9 mouse cellular contexts compared by ENCODE assay signal in the genomic region with DNA sequence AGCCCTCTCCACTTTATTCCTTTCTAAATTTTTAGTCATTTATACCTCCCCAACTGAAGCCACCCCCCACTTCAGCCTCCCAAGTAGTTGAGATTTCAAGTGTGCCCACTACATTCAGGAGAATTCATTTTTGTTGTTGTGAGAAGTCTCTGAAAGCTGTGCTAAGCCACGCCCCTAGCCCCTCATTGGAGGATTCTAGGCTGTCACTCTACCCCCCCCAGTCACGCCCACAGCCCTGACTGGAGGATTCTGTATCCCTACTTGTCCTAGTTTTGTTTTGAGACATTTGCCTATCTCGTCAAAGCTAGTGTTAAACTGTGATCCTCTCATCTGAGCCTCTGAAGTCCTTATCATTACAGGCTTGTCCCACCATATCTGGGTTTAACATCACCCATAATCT. TPM values are rescaled to one million over a fixed set of nuclear protein-coding genes. Genes with fewer than 3 reads are reported as not detected.
A peak's percentile ranks its signal among the peaks of the same experiment; 100 is the strongest.
DNase-seq lines count a peak whose midpoint lies in the region; TF ChIP-seq lines count a peak whose summit lies in the region.
"Had no signal": no experiment of that assay in that cellular context is flagged by ENCODE, and none has a peak within 500 bp of the region (broad histone marks: within the 10 kb centered on the region; RNA-seq: fewer than 3 reads in every experiment).

No protein-coding gene starts in this region.

- H3K4me3 ChIP-seq in heart, adult 2 months, result peak overlapping the region; percentile 53
- no peak overlapping the region for H3K4me3 ChIP-seq in myocyte
- H3K4me3 ChIP-seq in thymus, adult 2 months (ENCODE audit: control insufficient read depth, insufficient read depth, low read length), result no peak overlapping the region
- H3K4me3 ChIP-seq: hindbrain, embryonic 15.5 days had no signal

- H3K4me1 ChIP-seq in heart, adult 2 months (ENCODE audit: control insufficient read depth, insufficient read depth, low read length), result peaks cover 6% of the 10 kb centered on the region
- H3K4me1 ChIP-seq in thymus, adult 2 months (replicated peaks; ENCODE audit: control insufficient read depth, insufficient read depth, low read length), result peaks cover 13% of the 10 kb centered on the region

- intact Hi-C loops in heart, adult 2 months (cut with DNase I), result no loop called here
- intact Hi-C loops in heart, postnatal 10 days (cut with DNase I), result no loop called here
- intact Hi-C loops in left cerebral cortex, postnatal 25 days (cut with DNase I), result no loop called here

- no peak overlapping the region for H3ac ChIP-seq in myocyte (ENCODE audit: control insufficient read depth, insufficient read length)

- WGBS in heart, adult 2 months, result 17% methylated on average over 3 of the region's 3 CpGs
- WGBS in thymus, adult 2 months, result 65% methylated on average over 3 of the region's 3 CpGs

- no peaks in the 10 kb centered on the region for H3K27me3 ChIP-seq in heart, adult 2 months (ENCODE audit: control insufficient read depth, insufficient read depth, low read length)
- H3K27me3 ChIP-seq in myocyte (ENCODE audit: control insufficient read depth, insufficient read depth, insufficient read length), result no peaks in the 10 kb centered on the region
- no peaks in the 10 kb centered on the region for H3K27me3 ChIP-seq in thymus, adult 2 months (ENCODE audit: control insufficient read depth, insufficient read depth, low read length)
- H3K27me3 ChIP-seq: hindbrain, embryonic 15.5 days had no signal

- peak overlapping the region; percentile 12; the same call in 1 of the 2 replicates for H3K27ac ChIP-seq in heart, adult 2 months
- no peak overlapping the region for H3K27ac ChIP-seq in thymus, adult 2 months (ENCODE audit: control insufficient read depth, insufficient read depth, low read length)
- H3K27ac ChIP-seq: hindbrain, embryonic 15.5 days had no signal

- no peak overlapping the region for H3K9ac ChIP-seq in heart, adult 2 months (ENCODE audit: low read depth, low read length)
- H3K9ac ChIP-seq: hindbrain, embryonic 15.5 days had no signal

- TF ChIP-seq POLR2A in heart, adult 2 months (IDR thresholded peaks at IDR 0.05; ENCODE audit: insufficient read depth, low read depth, low read length), result no peak
- no peak for TF ChIP-seq POLR2A in myocyte (IDR thresholded peaks at IDR 0.05; ENCODE audit: insufficient read length, low read depth)
- TF ChIP-seq POLR2A in thymus, adult 2 months (IDR thresholded peaks at IDR 0.05; ENCODE audit: control insufficient read depth, extremely low read depth, insufficient read depth, low read length, poor library complexity), result no peak

- TF ChIP-seq EP300 in heart, adult 2 months (IDR thresholded peaks at IDR 0.05; ENCODE audit: insufficient read depth, low read depth, low read length), result no peak

- H3K4me2 ChIP-seq in myocyte (ENCODE audit: low read depth), result peak overlapping the region; percentile 48
- H3K4me2 ChIP-seq: hindbrain, embryonic 15.5 days had no signal

- no peaks in the 10 kb centered on the region; the same call in 1 of the 2 replicates for H3K79me2 ChIP-seq in heart, adult 2 months (replicated peaks; ENCODE audit: control insufficient read depth, insufficient read depth, low read length)
- peaks cover 10% of the 10 kb centered on the region for H3K79me2 ChIP-seq in myocyte (ENCODE audit: control insufficient read depth, insufficient read depth)

- H3K36me3 ChIP-seq in heart, adult 2 months (ENCODE audit: control insufficient read depth, insufficient read depth, low read length), result no peaks in the 10 kb centered on the region
- H3K36me3 ChIP-seq in myocyte (ENCODE audit: control insufficient read depth, insufficient read depth), result no peaks in the 10 kb centered on the region
- no peaks in the 10 kb centered on the region for H3K36me3 ChIP-seq in thymus, adult 2 months (ENCODE audit: control insufficient read depth, insufficient read depth, low read length)
- H3K36me3 ChIP-seq: hindbrain, embryonic 15.5 days had no signal

- peak; percentile 13 to 18 for DNase-seq in heart, adult 2 months
- no peak for DNase-seq in heart, postnatal 10 days
- peak; percentile 70 for DNase-seq in ES-CJ7 (ENCODE audit: low read depth, low spot score)
- DNase-seq in cerebellum, postnatal 36 days, result peak; percentile 2 to 9
- DNase-seq in kidney, postnatal 4 days, result peak; percentile 77 to 84
- DNase-seq in thymus, adult 2 months, result no peak
- no peak for DNase-seq in left cerebral cortex, postnatal 25 days (ENCODE audit: low spot score in 2 of 2)

- no peak for TF ChIP-seq CTCF in heart, adult 2 months (IDR thresholded peaks at IDR 0.05)
- no peak for TF ChIP-seq CTCF in thymus, adult 2 months (IDR thresholded peaks at IDR 0.05; ENCODE audit: borderline replicate concordance, control insufficient read depth, extremely low read depth, insufficient read depth, low read length, poor library complexity)

TF ChIP-seq in myocyte, 11 proteins besides CTCF, POLR2A, EP300 and RAD21:
- no peak for TF ChIP-seq TCF12 (IDR thresholded peaks at IDR 0.05; ENCODE audit: insufficient read depth, poor library complexity, severe bottlenecking)
- TF ChIP-seq TCF3 (IDR thresholded peaks at IDR 0.05; ENCODE audit: insufficient read length, low read depth), result no peak
- no peak for TF ChIP-seq SRF (IDR thresholded peaks at IDR 0.05; ENCODE audit: control insufficient read depth, insufficient read length, low read depth)
- TF ChIP-seq E2F4 (IDR thresholded peaks at IDR 0.05; ENCODE audit: insufficient read depth), result no peak
- TF ChIP-seq CEBPB (IDR thresholded peaks at IDR 0.05; ENCODE audit: insufficient read depth, poor library complexity, severe bottlenecking), result no peak
- no peak for TF ChIP-seq USF1 (IDR thresholded peaks at IDR 0.05; ENCODE audit: low read depth)
- no peak for TF ChIP-seq MAX (IDR thresholded peaks at IDR 0.05; ENCODE audit: low read depth)
- no peak for TF ChIP-seq MYOD1 (IDR thresholded peaks at IDR 0.05; ENCODE audit: control insufficient read depth in 1 of 3, insufficient read length in 2 of 3, low read depth in 2 of 3)
- no peak for TF ChIP-seq POLR2AphosphoS2 (IDR thresholded peaks at IDR 0.05; ENCODE audit: insufficient read length, low read depth)
- no peak for TF ChIP-seq MYOG (IDR thresholded peaks at IDR 0.05; ENCODE audit: control insufficient read depth in 1 of 3, insufficient read depth in 1 of 3, insufficient read length in 2 of 3, low read depth in 2 of 3)
- TF ChIP-seq REST (IDR thresholded peaks at IDR 0.05; ENCODE audit: insufficient read depth, insufficient read length), result no peak

RNA-seq across cellular contexts. Expression of a gene that starts 2.7 kb away (rescaled TPM):
- 10 to 100 TPM; 22.9 to 23.9 TPM for total RNA-seq in heart, adult 2 months (2021)
- 71.7 and 72.2 TPM in 2 replicates for polyA plus RNA-seq in heart, adult 2 months (2012; rRNA removed)
- 10 to 100 TPM; 38.0 to 42.7 TPM for total RNA-seq in heart, postnatal 10 days (2021)
- polyA plus RNA-seq in myocyte (2012; fragmentation: generic; extraction: Trizol), result 0.02 TPM
- polyA plus RNA-seq in thymus, adult 2 months (2012; rRNA removed), result 9.9 and 13.6 TPM in 2 replicates
- total RNA-seq in left cerebral cortex, postnatal 25 days (2021), result 1 to 10 TPM; 4.9 to 5.0 TPM

RNA-seq across cellular contexts. Expression of a gene that starts 3.8 kb away (rescaled TPM):
- 10 to 100 TPM; 62.8 to 70.2 TPM for total RNA-seq in heart, adult 2 months (2021)
- polyA plus RNA-seq in heart, adult 2 months (2012; rRNA removed), result 88.7 and 91.3 TPM in 2 replicates
- 10 to 100 TPM; 65.1 to 65.7 TPM for total RNA-seq in heart, postnatal 10 days (2021)
- 108 TPM for polyA plus RNA-seq in myocyte (2012; fragmentation: generic; extraction: Trizol)
- polyA plus RNA-seq in thymus, adult 2 months (2012; rRNA removed), result 219 and 225 TPM in 2 replicates
- total RNA-seq in left cerebral cortex, postnatal 25 days (2021), result 100 to 1,000 TPM; 111 to 117 TPM

RNA-seq across cellular contexts. Expression of a gene that starts 11.1 kb away (rescaled TPM):
- 10 to 100 TPM; 47.6 to 56.7 TPM for total RNA-seq in heart, adult 2 months (2021)
- 53.9 and 63.2 TPM in 2 replicates for polyA plus RNA-seq in heart, adult 2 months (2012; rRNA removed)
- 10 to 100 TPM; 57.8 to 60.1 TPM for total RNA-seq in heart, postnatal 10 days (2021)
- polyA plus RNA-seq in myocyte (2012; fragmentation: generic; extraction: Trizol), result 62.3 TPM
- 71.2 and 71.5 TPM in 2 replicates for polyA plus RNA-seq in thymus, adult 2 months (2012; rRNA removed)
- 10 to 100 TPM; 37.6 to 43.0 TPM for total RNA-seq in left cerebral cortex, postnatal 25 days (2021)

RNA-seq across cellular contexts. Expression of a gene that starts 12.9 kb away (rescaled TPM):
- total RNA-seq in heart, adult 2 months (2021), result not detected
- 0.15 and 0.31 TPM in 2 replicates for polyA plus RNA-seq in heart, adult 2 months (2012; rRNA removed)
- total RNA-seq in heart, postnatal 10 days (2021), result 1 to 10 TPM; 2.8 to 3.4 TPM
- polyA plus RNA-seq in myocyte (2012; fragmentation: generic; extraction: Trizol), result 1.3 TPM
- polyA plus RNA-seq in thymus, adult 2 months (2012; rRNA removed), result 60.0 and 72.6 TPM in 2 replicates
- total RNA-seq in left cerebral cortex, postnatal 25 days (2021), result under 1 TPM; 0.28 to 0.41 TPM

RNA-seq across cellular contexts. Expression of a gene that starts 21.8 kb away (rescaled TPM):
- total RNA-seq in heart, adult 2 months (2021), result 10 to 100 TPM; 12.4 to 15.2 TPM
- polyA plus RNA-seq in heart, adult 2 months (2012; rRNA removed), result 8.0 and 9.1 TPM in 2 replicates
- total RNA-seq in heart, postnatal 10 days (2021), result 10 to 100 TPM; 10.8 to 11.3 TPM
- polyA plus RNA-seq in myocyte (2012; fragmentation: generic; extraction: Trizol), result 15.2 TPM
- polyA plus RNA-seq in thymus, adult 2 months (2012; rRNA removed), result 34.9 and 36.1 TPM in 2 replicates
- 10 to 100 TPM; 14.8 to 18.6 TPM for total RNA-seq in left cerebral cortex, postnatal 25 days (2021)

Comparison
In these comparisons a context has a peak if more than half of its experiments do, and no peak if none do; other contexts are left out.
1. DNase-seq: peak in heart, adult 2 months (2 of 2), ES-CJ7 (single experiment), cerebellum, postnatal 36 days (2 of 2) and kidney, postnatal 4 days (2 of 2); none in heart, postnatal 10 days (0 of 2), thymus, adult 2 months (single experiment) and left cerebral cortex, postnatal 25 days (0 of 2).
2. RNA of a gene that starts 2.7 kb away (total RNA-seq): 38.0 to 42.7 TPM in heart, postnatal 10 days and 22.9 to 23.9 TPM in heart, adult 2 months; 4.9 to 5.0 TPM in left cerebral cortex, postnatal 25 days; every median in the first group is over 4 times any median in the second.